Mouse (Mus musculus) forebrain, embryonic 11.5 days (tissue): ENCODE data around the gene Ate1. TPM values are rescaled to one million over a fixed set of nuclear protein-coding genes. Genes with fewer than 3 reads are reported as not detected.

Experiments used
- ATAC-seq: fragments of 200-750 bp; cut with Nextera tagmentation; replicated peaks from 2 replicates; pipeline ENCODE4 v1.8.0; 2017; ENCODE audit warnings: moderate TSS enrichment; ENCODE audit not compliant: low FRiP score
- DNase-seq: peaks from one replicate; pipeline ENCODE4 v3.0.0-alpha.2; 2017; ENCODE audit warnings: low spot score
- H3K27ac ChIP-seq: fragments of 300-500 bp; sonication (generic); 2 replicates; pipeline ENCODE4 v1.5.1; 2014; ENCODE audit warnings: low read depth, low read length
- H3K27me3 ChIP-seq: fragments of 300-500 bp; sonication (generic); 2 replicates; pipeline ENCODE4 v1.6.1; 2014; ENCODE audit warnings: mild to moderate bottlenecking, low read length, mixed read lengths; ENCODE audit not compliant: control insufficient read depth, insufficient read depth
- H3K36me3 ChIP-seq: fragments of 300-500 bp; sonication (generic); 2 replicates; pipeline ENCODE4 v1.6.1; 2014; ENCODE audit warnings: mild to moderate bottlenecking, low read length, moderate library complexity, mixed read lengths; ENCODE audit not compliant: control insufficient read depth, insufficient read depth
- H3K4me1 ChIP-seq: fragments of 300-500 bp; sonication (generic); replicated peaks from 2 replicates; pipeline ENCODE4 v1.6.1; 2014; ENCODE audit warnings: low read length, mixed read lengths; ENCODE audit not compliant: control insufficient read depth, insufficient read depth
- H3K4me2 ChIP-seq: fragments of 300-500 bp; sonication (generic); 2 replicates; pipeline ENCODE4 v1.6.1; 2014; ENCODE audit warnings: low read depth, mild to moderate bottlenecking, low read length, moderate library complexity, mixed read lengths; ENCODE audit not compliant: severe bottlenecking
- H3K4me3 ChIP-seq: fragments of 300-500 bp; sonication (generic); 2 replicates; pipeline ENCODE4 v1.5.1; 2014; ENCODE audit warnings: low read depth, low read length
- H3K9ac ChIP-seq: fragments of 300-500 bp; sonication (generic); 2 replicates; pipeline ENCODE4 v1.6.1; 2014; ENCODE audit warnings: low read length
- H3K9me3 ChIP-seq: fragments of 300-500 bp; sonication (generic); 2 replicates; pipeline ENCODE4 v1.6.1; 2016; ENCODE audit warnings: low read length, mixed read lengths; ENCODE audit not compliant: control insufficient read depth
- WGBS: fragments of 180-500 bp; shearing (Covaris S2); extraction: QIAGEN DNeasy Blood & Tissue Kit; methylation state at CpG from one replicate; pipeline ENCODE4 v1.1.7; 2014; 5-methylcytosine and 5-hydroxymethylcytosine counted together
- polyA plus RNA-seq: library from polyadenylated mRNA; unstranded; fragments of >200 nt; fragmentation: Nextera tagmentation; extraction: Ambion mirVana; gene quantifications from 2 replicates; pipeline ENCODE4 v1.2.1, GENCODE M21; 2014

Ate1 gene
- polyA plus RNA-seq, 1 experiment from 2014 or later = 59.7 TPM

DNA sequence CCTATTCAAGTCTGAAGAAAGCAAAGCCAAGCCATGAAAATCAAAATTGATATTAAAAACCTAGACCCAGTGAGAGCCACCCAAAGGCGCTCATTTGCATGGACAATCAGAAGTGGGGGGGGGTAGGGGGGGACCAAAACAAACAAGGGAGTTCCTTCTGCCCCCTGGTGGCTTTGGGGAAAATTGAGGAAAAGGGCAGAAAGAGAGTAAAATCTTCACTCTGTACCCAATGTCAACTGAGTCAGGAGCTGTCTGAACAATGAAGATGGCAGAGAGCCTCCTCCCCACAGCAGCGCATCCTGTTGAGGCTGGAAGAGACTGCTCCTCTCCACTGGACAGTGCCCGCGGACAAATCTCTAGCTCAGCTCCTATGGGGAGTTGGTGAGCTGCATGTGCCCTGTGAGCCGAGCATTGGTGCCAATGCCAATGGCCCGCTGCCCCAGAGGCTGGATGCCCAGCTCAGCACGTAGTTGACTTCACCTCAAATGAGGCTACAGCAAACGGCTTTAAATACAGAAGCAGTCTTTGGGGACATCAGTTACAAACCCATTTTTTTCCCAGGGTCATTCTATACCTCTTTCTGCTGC lies 139.3 kb downstream of the Ate1 start:
- DNase-seq = no peak
- 85% methylated on average over 8 of the region's 8 CpGs for WGBS

DNA sequence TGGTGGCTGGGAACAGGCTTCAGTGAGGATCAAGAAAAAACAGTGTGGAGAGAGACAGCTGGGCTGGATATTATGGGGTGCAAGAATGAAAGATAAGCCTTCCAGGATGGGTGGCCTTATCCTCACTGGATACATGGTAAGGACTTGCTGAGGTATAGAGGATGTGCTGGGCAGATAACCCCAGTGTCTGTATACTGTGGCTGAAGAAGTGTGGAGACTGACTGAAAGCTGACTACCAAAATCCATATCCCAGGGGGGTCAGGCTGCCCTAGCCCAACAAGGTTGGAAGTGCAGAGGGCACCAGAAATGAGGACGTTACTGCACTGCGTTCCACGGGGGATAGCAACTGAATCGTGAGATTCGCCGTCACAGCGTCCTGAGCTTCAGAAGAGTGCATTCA lies 139.8 kb downstream of the Ate1 start:
- DNase-seq (no peak), ATAC-seq (no peak)
- 95% methylated on average over 7 of the region's 7 CpGs for WGBS
- no peaks in the 10 kb centered on the region; the same call in 1 of the 2 replicates for H3K4me1 ChIP-seq
- no peaks in the 10 kb centered on the region for H3K36me3 ChIP-seq
- peaks cover 3% of the 10 kb centered on the region; the same call in 1 of the 2 replicates for H3K9me3 ChIP-seq
- H3K4me3 ChIP-seq = no peak overlapping the region
- H3K27me3 ChIP-seq = peaks cover 15% of the 10 kb centered on the region
- no peak overlapping the region for H3K9ac ChIP-seq
- no peak overlapping the region for H3K27ac ChIP-seq
- H3K4me2 ChIP-seq = no peak overlapping the region

More for the DNA sequence above, 139.3 kb downstream of the Ate1 start:
- Histone ChIP-seq H3K27me3 (peaks cover 15% of the 10 kb centered on the region), H3K9me3 (peaks cover 3% of the 10 kb centered on the region; the same call in 1 of the 2 replicates), H3K9ac (no peak overlapping the region), H3K27ac (no peak overlapping the region), H3K4me3 (no peak overlapping the region), H3K4me1 (no peaks in the 10 kb centered on the region; the same call in 1 of the 2 replicates), H3K36me3 (no peaks in the 10 kb centered on the region), H3K4me2 (no peak overlapping the region)
- ATAC-seq = no peak

DNA sequence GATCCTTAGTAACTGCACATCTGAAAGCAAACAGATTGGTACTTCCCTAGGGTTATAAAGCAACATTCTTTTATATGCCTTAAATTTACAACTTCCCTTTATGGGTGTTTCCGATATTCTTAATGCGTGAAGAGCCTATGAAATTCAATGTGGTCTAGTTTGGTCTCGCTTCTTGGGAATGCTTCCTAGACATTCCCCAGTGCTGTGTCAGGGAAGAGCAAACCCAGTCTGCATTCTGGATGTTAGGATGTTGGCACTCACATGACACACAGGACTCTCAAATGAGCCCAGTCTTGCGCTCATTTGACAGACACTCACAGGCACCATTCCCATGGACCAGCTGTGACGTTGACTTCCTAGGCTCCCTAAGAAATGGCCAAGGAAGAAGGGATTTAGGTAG lies 140.3 kb downstream of the Ate1 start:
- no peaks in the 10 kb centered on the region for H3K36me3 ChIP-seq
- H3K9me3 ChIP-seq = peaks cover 3% of the 10 kb centered on the region; the same call in 1 of the 2 replicates
- H3K4me3 ChIP-seq = no peak overlapping the region
- WGBS = 83% methylated on average over 5 of the region's 5 CpGs
- ATAC-seq (no peak), DNase-seq (no peak)
- H3K4me1 ChIP-seq = no peaks in the 10 kb centered on the region; the same call in 1 of the 2 replicates
- H3K27me3 ChIP-seq = peaks cover 15% of the 10 kb centered on the region
- H3K4me2 ChIP-seq = no peak overlapping the region
- H3K9ac ChIP-seq = no peak overlapping the region
- no peak overlapping the region for H3K27ac ChIP-seq

DNA sequence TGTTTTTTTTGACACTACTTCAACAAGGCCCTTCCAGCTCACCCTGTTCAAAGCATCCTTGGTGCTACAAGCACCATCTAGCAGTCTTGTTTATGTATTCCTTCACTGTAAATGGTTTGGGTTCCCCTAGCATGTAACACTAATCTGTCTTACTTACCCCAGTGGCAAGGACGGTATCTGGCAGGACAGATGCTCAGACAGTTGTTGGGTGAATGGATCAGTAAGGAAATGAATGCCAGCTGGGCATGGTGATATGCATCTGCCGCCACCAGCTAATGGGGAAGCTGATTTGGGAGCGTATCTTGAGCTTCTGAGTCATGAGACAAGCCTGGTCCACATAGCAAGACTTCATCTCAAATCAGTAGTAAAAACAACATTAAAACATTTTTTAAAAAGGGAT lies 141.9 kb downstream of the Ate1 start:
- H3K4me2 ChIP-seq = no peak overlapping the region
- no peaks in the 10 kb centered on the region; the same call in 1 of the 2 replicates for H3K4me1 ChIP-seq
- no peaks in the 10 kb centered on the region for H3K36me3 ChIP-seq
- ATAC-seq (no peak), DNase-seq (no peak)
- no peak overlapping the region for H3K9ac ChIP-seq
- 87% methylated on average over 3 of the region's 3 CpGs for WGBS
- H3K27ac ChIP-seq = no peak overlapping the region
- H3K4me3 ChIP-seq = no peak overlapping the region
- H3K9me3 ChIP-seq = peaks cover 3% of the 10 kb centered on the region; the same call in 1 of the 2 replicates
- H3K27me3 ChIP-seq = peaks cover 28% of the 10 kb centered on the region

DNA sequence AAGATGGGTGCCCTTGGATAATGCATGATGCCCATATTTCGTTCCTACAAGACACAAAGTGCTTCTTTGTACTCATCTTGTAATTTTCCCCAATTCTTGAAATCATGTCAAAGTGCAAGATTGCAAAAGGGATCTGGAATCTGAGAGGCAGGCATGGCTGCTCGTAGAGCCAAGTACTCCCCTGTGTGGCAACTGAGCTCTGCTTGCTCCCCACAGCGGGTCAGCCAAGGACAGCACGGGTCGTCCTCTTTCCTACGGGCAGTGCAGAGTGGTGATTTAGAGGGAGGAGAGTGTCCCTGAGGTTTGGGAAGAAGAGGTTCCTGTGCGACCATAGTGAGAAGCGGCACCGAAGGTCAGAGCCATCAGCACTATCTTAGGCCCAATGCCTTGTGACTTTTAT lies 145.9 kb downstream of the Ate1 start:
- no peak overlapping the region for H3K27ac ChIP-seq
- no peak overlapping the region for H3K9ac ChIP-seq
- 89% methylated on average over 9 of the region's 9 CpGs for WGBS
- H3K9me3 ChIP-seq = no peaks in the 10 kb centered on the region; the same call in 1 of the 2 replicates
- no peak overlapping the region for H3K4me3 ChIP-seq
- H3K4me1 ChIP-seq = peaks cover 4% of the 10 kb centered on the region
- peaks cover 50% of the 10 kb centered on the region for H3K27me3 ChIP-seq
- ATAC-seq (no peak), DNase-seq (no peak)
- no peaks in the 10 kb centered on the region for H3K36me3 ChIP-seq
- no peak overlapping the region for H3K4me2 ChIP-seq

DNA sequence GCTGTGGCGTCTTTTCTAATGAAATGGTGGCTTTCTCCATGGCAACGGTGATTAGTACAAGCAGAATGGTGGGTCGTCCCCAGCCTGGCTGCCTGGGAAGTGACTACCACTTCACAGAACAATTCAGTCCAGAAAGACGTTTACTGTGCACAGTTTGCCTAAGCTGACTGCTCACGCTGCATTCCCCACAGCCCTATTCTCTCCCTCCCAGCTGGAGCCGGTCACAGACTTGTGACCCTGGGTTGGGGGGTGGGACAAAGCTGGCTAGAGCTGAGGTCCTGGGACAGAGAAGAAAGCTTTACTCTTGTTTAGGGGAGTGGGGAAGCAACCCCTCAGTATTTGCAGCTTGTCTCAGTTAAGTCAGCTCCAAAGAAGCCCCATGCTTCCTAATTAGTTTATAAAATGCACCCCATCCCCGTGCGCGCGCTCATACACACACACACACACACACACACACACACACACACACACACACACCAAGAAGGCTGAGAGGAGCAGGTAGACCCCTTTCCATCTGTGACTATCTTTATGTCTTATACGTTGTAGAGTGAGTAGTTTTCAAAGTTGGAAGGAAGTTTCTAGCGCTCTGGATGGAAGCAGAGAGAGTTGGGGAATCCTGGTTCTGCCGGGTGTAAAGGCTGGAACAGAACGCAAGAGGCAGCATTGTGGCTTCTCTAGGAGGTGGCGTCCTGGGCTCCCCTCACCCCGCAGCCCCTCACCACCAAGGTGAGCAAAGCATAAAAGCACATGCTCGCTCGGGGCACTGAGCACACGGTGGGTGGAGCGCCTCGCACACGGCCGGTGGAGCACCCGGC lies 151.1 kb downstream of the Ate1 start:
- no peak overlapping the region for H3K4me3 ChIP-seq
- H3K4me2 ChIP-seq = peak overlapping the region; percentile 37
- peaks cover 21% of the 10 kb centered on the region for H3K4me1 ChIP-seq
- H3K27me3 ChIP-seq = peaks cover 53% of the 10 kb centered on the region
- H3K36me3 ChIP-seq = no peaks in the 10 kb centered on the region
- H3K27ac ChIP-seq = no peak overlapping the region
- H3K9me3 ChIP-seq = no peaks in the 10 kb centered on the region; the same call in 1 of the 2 replicates
- DNase-seq (peak; percentile 80), ATAC-seq (peak; percentile 63)
- WGBS = 13% methylated on average over 24 of the region's 24 CpGs
- no peak overlapping the region; the same call in 1 of the 2 replicates for H3K9ac ChIP-seq

DNA sequence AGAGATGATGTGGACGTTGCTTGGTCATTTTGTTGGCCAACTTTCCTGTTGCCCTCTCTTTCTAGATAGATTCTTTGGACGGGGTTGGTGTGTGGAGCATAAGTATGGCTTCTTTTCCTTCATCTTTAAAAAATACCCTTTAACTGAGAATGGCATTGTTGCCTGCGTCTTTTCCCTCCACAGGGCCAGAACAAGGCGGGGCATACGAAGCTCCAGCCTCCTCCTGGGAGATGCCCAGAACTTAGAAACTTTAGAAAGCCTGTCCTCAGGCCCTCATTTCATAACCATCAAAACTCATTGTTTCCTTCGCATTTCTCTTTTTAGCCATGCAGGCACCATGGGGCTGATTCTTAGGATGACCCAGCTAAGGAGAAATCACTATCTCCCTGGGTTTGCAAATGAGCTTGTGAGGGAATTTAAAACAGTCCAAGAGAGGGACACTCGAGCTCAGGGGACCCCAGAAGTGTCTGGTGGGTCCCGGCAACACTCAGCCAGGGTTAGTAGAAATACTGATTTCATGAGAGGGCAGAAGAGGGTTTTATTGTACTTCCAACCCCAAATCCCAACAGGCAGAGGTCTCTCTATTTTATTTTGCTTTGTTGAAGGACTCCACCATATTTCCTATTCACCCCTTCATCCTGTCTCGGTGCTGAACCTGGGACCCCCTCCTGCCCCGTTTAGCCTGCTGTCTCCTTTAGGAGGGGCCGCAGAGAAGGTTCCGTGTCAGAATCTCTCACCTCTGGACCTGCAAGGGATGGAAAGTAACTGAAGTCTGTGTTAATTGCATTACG lies 151.9 kb downstream of the Ate1 start:
- 8% methylated on average over 13 of the region's 13 CpGs for WGBS
- DNase-seq = peak; percentile 56

More for the DNA sequence above, 151.9 kb downstream of the Ate1 start:
- no peaks in the 10 kb centered on the region; the same call in 1 of the 2 replicates for H3K9me3 ChIP-seq
- peaks cover 21% of the 10 kb centered on the region for H3K4me1 ChIP-seq
- H3K9ac ChIP-seq = no peak overlapping the region
- H3K27me3 ChIP-seq = peaks cover 45% of the 10 kb centered on the region
- no peak overlapping the region for H3K4me3 ChIP-seq
- H3K36me3 ChIP-seq = no peaks in the 10 kb centered on the region
- H3K4me2 ChIP-seq = peak overlapping the region; percentile 37
- ATAC-seq = no peak
- 0 out of 2 replicates have a peak overlapping the region, but pooled peaks have one; percentile 4 for H3K27ac ChIP-seq
